Comparison of ENCODE assay signal across 26 mouse cellular contexts in the genomic region with DNA sequence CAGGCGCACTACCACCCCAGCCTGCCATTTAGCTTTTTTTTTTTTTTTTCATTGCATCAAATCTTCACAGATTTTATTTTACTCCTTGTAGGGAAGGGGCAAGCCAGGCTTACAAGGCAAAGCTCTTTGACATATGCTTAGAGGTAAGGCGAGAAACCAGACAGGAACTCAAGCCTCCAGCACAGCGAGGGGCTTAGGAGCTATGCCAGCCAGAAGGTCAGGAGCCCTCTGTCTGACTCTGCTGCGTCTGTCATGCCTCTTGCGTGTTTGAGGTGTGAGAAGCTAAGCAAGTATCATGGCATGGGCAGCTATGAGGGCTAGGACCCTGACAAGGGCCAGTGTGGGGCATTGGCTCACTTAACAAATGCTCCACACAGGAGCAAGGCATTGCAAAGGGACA.
"Had no signal": no experiment of that assay in that cellular context is flagged by ENCODE, and none has a peak within 500 bp of the region (broad histone marks: within the 10 kb centered on the region; RNA-seq: fewer than 3 reads in every experiment).

No protein-coding gene starts in this region.

- H3K4me3 ChIP-seq: heart, embryonic 10.5 days; heart, embryonic 12.5 days; hindbrain, embryonic 10.5 days; hindbrain, embryonic 12.5 days; intestine, embryonic 15.5 days; layer of hippocampus, adult 2 months; left cerebral cortex, adult 2 months; limb, embryonic 10.5 days; limb, embryonic 12.5 days; liver, embryonic 13.5 days; liver, embryonic 15.5 days had no signal

- H3K9ac ChIP-seq: heart, embryonic 12.5 days; hindbrain, embryonic 12.5 days; hindbrain, embryonic 14.5 days; intestine, embryonic 15.5 days; limb, embryonic 12.5 days; liver, embryonic 13.5 days; liver, embryonic 15.5 days; liver, postnatal 0 days had no signal

- H3K9me3 ChIP-seq: heart, embryonic 10.5 days; heart, embryonic 12.5 days; hindbrain, embryonic 10.5 days; hindbrain, embryonic 12.5 days; intestine, embryonic 15.5 days; limb, embryonic 10.5 days; limb, embryonic 12.5 days; liver, embryonic 13.5 days; liver, embryonic 15.5 days had no signal

- H3K36me3 ChIP-seq: heart, embryonic 10.5 days; heart, embryonic 12.5 days; hindbrain, embryonic 10.5 days; hindbrain, embryonic 12.5 days; intestine, embryonic 15.5 days; limb, embryonic 10.5 days; limb, embryonic 12.5 days; liver, embryonic 13.5 days; liver, embryonic 15.5 days had no signal

- H3K4me2 ChIP-seq: heart, embryonic 12.5 days; hindbrain, embryonic 12.5 days; hindbrain, embryonic 14.5 days; intestine, embryonic 15.5 days; limb, embryonic 12.5 days; liver, embryonic 11.5 days; liver, embryonic 13.5 days; liver, embryonic 15.5 days had no signal

- H3K27ac ChIP-seq: heart, embryonic 10.5 days; hindbrain, embryonic 10.5 days; hindbrain, embryonic 12.5 days; hindbrain, embryonic 14.5 days; intestine, embryonic 15.5 days; limb, embryonic 10.5 days; limb, embryonic 12.5 days; liver, embryonic 13.5 days; liver, embryonic 15.5 days had no signal

- DNase-seq: gastrocnemius, postnatal 25 days; heart, adult 18-20 months; heart, postnatal 10 days; heart, postnatal 4 days; kidney, adult 18-20 months; kidney, adult 8-10 months; kidney, postnatal 10 days; kidney, postnatal 25 days; kidney, postnatal 4 days; liver; liver, embryonic 13.5 days; liver, postnatal 0 days had no signal

- H3K27me3 ChIP-seq: intestine, embryonic 15.5 days; liver, embryonic 13.5 days; liver, embryonic 15.5 days had no signal

- ATAC-seq: inflammation-experienced regulatory T-cells, adult 6 months; intestine, embryonic 15.5 days; intestine, postnatal 0 days; liver, postnatal 0 days had no signal

- H3K4me1 ChIP-seq: intestine, embryonic 15.5 days; limb, embryonic 12.5 days; liver, embryonic 13.5 days; liver, embryonic 15.5 days had no signal
